Mouse (Mus musculus) MEL (cell line): Measurements from ENCODE around the gene Tiprl.

Experiments
- CHD2 ChIP-seq: IDR thresholded peaks from 2 replicates; pipeline ENCODE4 v1.6.1; 2011; ENCODE audit warnings: low read length, improper control_type of control experiment
- CTCF ChIP-seq, 3 experiments: IDR thresholded peaks in 2 of 3; conservative IDR thresholded peaks in 1 of 3; 2 replicates each; pipeline ENCODE4 v1.5.1; 2011 to 2012; ENCODE audit warnings: low read length in 3 of 3, low read depth in 2 of 3, mild to moderate bottlenecking in 2 of 3, improper control_type of control experiment in 1 of 3, inconsistent platforms in 1 of 3, mixed read lengths in 1 of 3, moderate library complexity in 1 of 3; ENCODE audit not compliant: control insufficient read depth in 1 of 3, insufficient read depth in 1 of 3, poor library complexity in 1 of 3, severe bottlenecking in 1 of 3
- EP300 ChIP-seq, 2 experiments: IDR thresholded peaks; 2 replicates each; pipeline ENCODE4 v1.6.1; 2011; ENCODE audit warnings: improper control_type of control experiment in 2 of 2, low read length in 2 of 2, low read depth in 1 of 2, mild to moderate bottlenecking in 1 of 2
- GATA1 ChIP-seq: IDR thresholded peaks from 2 replicates; pipeline ENCODE4 v1.6.1; 2011; ENCODE audit warnings: low read depth, low read length, improper control_type of control experiment
- HCFC1 ChIP-seq: IDR thresholded peaks from 2 replicates; pipeline ENCODE4 v1.6.1; 2012; ENCODE audit warnings: low read depth, mild to moderate bottlenecking, inconsistent platforms, low read length, improper control_type of control experiment, moderate library complexity
- JUND ChIP-seq: IDR thresholded peaks from 2 replicates; pipeline ENCODE4 v1.6.1; 2011; ENCODE audit warnings: low read depth, mild to moderate bottlenecking, improper control_type of control experiment, low read length
- POLR2A ChIP-seq, 2 experiments: IDR thresholded peaks; 2 replicates each; pipeline ENCODE4 v1.6.1; 2011 to 2012; ENCODE audit warnings: low read length in 2 of 2, mild to moderate bottlenecking in 2 of 2, control low read depth in 1 of 2, improper control_type of control experiment in 1 of 2, low read depth in 1 of 2, moderate library complexity in 1 of 2; ENCODE audit not compliant: control insufficient read depth in 1 of 2, insufficient read depth in 1 of 2, poor library complexity in 1 of 2
- RAD21 ChIP-seq: IDR thresholded peaks from 2 replicates; pipeline ENCODE4 v1.6.1; 2011; ENCODE audit warnings: mild to moderate bottlenecking, low read depth, low read length, improper control_type of control experiment
- RCOR1 ChIP-seq: IDR thresholded peaks from 2 replicates; pipeline ENCODE4 v1.6.1; 2012; ENCODE audit warnings: low read depth, mild to moderate bottlenecking, inconsistent platforms, low read length, improper control_type of control experiment
- TCF12 ChIP-seq: IDR thresholded peaks from 2 replicates; pipeline ENCODE4 v1.6.1; 2014; ENCODE audit warnings: low read depth, mild to moderate bottlenecking, inconsistent platforms, low read length, improper control_type of control experiment, moderate library complexity
- USF1 ChIP-seq: IDR thresholded peaks from 2 replicates; pipeline ENCODE4 v1.6.1; 2014; ENCODE audit warnings: low read depth, mild to moderate bottlenecking, inconsistent platforms, low read length, improper control_type of control experiment, moderate library complexity
- ZKSCAN1 ChIP-seq: IDR thresholded peaks from 2 replicates; pipeline ENCODE4 v1.6.1; 2012; ENCODE audit warnings: low read depth, mild to moderate bottlenecking, inconsistent platforms, low read length, improper control_type of control experiment, moderate library complexity
- ZMIZ1 ChIP-seq: IDR thresholded peaks from 2 replicates; pipeline ENCODE4 v1.6.1; 2012; ENCODE audit warnings: low read depth, mild to moderate bottlenecking, inconsistent platforms, low read length, improper control_type of control experiment, moderate library complexity
- ZNF384 ChIP-seq: IDR thresholded peaks from 2 replicates; pipeline ENCODE4 v1.6.1; 2012; ENCODE audit warnings: low read depth, mild to moderate bottlenecking, inconsistent platforms, low read length, improper control_type of control experiment

GRCm38 (mm10) chr1:165188806-165189580 is 47.8 kb downstream of the Tiprl start:
- TF ChIP-seq CTCF (IDR thresholded peaks at IDR 0.05 in 2 of 3, conservative IDR thresholded peaks at IDR 0.05 in 1 of 3; ENCODE audit: control insufficient read depth in 1 of 3, insufficient read depth in 1 of 3, low read depth in 2 of 3, low read length in 3 of 3, poor library complexity in 1 of 3, severe bottlenecking in 1 of 3) (no peak), POLR2A (IDR thresholded peaks at IDR 0.05; ENCODE audit: control insufficient read depth in 1 of 2, insufficient read depth in 1 of 2, low read depth in 1 of 2, low read length in 2 of 2, poor library complexity in 1 of 2) (no peak), EP300 (IDR thresholded peaks at IDR 0.05; ENCODE audit: low read depth in 1 of 2, low read length in 2 of 2) (no peak), HCFC1 (no peak), GATA1 (no peak), RCOR1 (no peak), JUND (no peak), RAD21 (no peak), ZMIZ1 (no peak), USF1 (no peak), ZKSCAN1 (no peak), ZNF384 (no peak), CHD2 (no peak), TCF12 (no peak)
